ENCODE assay signal across 8 mouse cellular contexts in the genomic region with DNA sequence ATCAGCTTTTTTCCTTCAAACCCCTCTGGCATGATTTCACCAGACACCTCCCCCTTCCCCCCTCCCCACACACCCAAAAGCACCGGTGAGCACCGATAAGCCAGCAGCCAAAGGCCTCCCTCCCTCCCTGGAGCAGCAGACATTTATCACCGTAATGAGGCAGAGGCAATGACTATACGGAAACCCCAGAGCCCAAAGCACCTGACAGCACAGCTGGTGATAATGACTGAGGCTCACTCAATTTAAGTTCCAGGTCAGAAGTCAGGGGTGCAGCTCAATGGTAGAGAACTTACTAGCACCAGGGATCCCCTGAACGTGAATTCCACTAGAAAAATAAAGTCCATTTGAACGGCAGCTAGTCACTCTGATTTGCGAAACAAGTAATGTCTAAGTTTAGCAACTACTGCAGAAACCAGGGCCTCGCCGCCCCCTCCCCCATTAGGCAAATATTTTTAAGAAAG. TPM values are rescaled to one million over a fixed set of nuclear protein-coding genes. Genes with fewer than 3 reads are reported as not detected.
DNase-seq lines count a peak whose midpoint lies in the region; ATAC-seq and TF ChIP-seq lines count a peak whose summit lies in the region.

No protein-coding gene starts in this region.

- ATAC-seq in heart, embryonic 13.5 days (ENCODE audit: extremely low read depth, insufficient number of reproducible peaks, low FRiP score, low TSS enrichment), result no peak
- peak; percentile 82 for ATAC-seq in liver, embryonic 11.5 days (replicated peaks; ENCODE audit: low FRiP score)
- ATAC-seq in neural tube, embryonic 15.5 days (ENCODE audit: low FRiP score), result no peak

- no peak for TF ChIP-seq CTCF in layer of hippocampus, adult 2 months (conservative IDR thresholded peaks at IDR 0.05)

- 0 out of 2 replicates have a peak, but pooled peaks cover 4% of the 10 kb centered on the region for H3K27me3 ChIP-seq in heart, embryonic 13.5 days (replicated peaks)
- H3K27me3 ChIP-seq in liver, embryonic 11.5 days (replicated peaks; ENCODE audit: control insufficient read depth, insufficient read depth, low read length), result no peaks in the 10 kb centered on the region
- H3K27me3 ChIP-seq in neural tube, embryonic 15.5 days (replicated peaks), result 0 out of 2 replicates have a peak, but pooled peaks cover 4% of the 10 kb centered on the region

- H3K4me1 ChIP-seq in heart, embryonic 13.5 days, result peaks cover 34% of the 10 kb centered on the region
- H3K4me1 ChIP-seq in liver, embryonic 11.5 days (replicated peaks; ENCODE audit: control insufficient read depth, insufficient read depth, low read length), result peaks cover 19% of the 10 kb centered on the region
- H3K4me1 ChIP-seq in neural tube, embryonic 15.5 days, result peaks cover 30% of the 10 kb centered on the region

- H3K36me3 ChIP-seq in heart, embryonic 13.5 days, result peaks cover 32% of the 10 kb centered on the region
- peaks cover 22% of the 10 kb centered on the region for H3K36me3 ChIP-seq in liver, embryonic 11.5 days (ENCODE audit: control insufficient read depth, insufficient read depth, low read length)
- H3K36me3 ChIP-seq in neural tube, embryonic 15.5 days, result peaks cover 25% of the 10 kb centered on the region

- 4% methylated on average over 9 of the region's 9 CpGs for WGBS in heart, embryonic 13.5 days
- WGBS in liver, embryonic 11.5 days, result 5% methylated on average over 9 of the region's 9 CpGs
- 15% methylated on average over 9 of the region's 9 CpGs for WGBS in neural tube, embryonic 15.5 days

- peak overlapping the region; percentile 85 for H3K4me3 ChIP-seq in layer of hippocampus, adult 2 months
- H3K4me3 ChIP-seq in heart, embryonic 13.5 days, result peak overlapping the region; percentile 77
- peak overlapping the region; percentile 86 for H3K4me3 ChIP-seq in liver, embryonic 11.5 days (ENCODE audit: low read depth, low read length)
- peak overlapping the region; percentile 90 for H3K4me3 ChIP-seq in neural tube, embryonic 15.5 days (replicated peaks)

- no peaks in the 10 kb centered on the region for H3K9me3 ChIP-seq in heart, embryonic 13.5 days
- H3K9me3 ChIP-seq in liver, embryonic 11.5 days (ENCODE audit: control insufficient read depth, low read length), result no peaks in the 10 kb centered on the region
- H3K9me3 ChIP-seq in neural tube, embryonic 15.5 days (replicated peaks), result no peaks in the 10 kb centered on the region

- no peak for DNase-seq in layer of hippocampus, adult 2 months (ENCODE audit: low spot score in 2 of 2)
- no peak for DNase-seq in layer of hippocampus, postnatal 10 days (ENCODE audit: low spot score in 2 of 2)
- peak; percentile 76 for DNase-seq in c-Kit-positive CD71-positive TER-119-negative erythroid progenitor cells, embryonic 14.5 days (ENCODE audit: low read depth)
- peak; percentile 63 for DNase-seq in liver, embryonic 11.5 days (ENCODE audit: low spot score)
- no peak for DNase-seq in gastrocnemius, adult 8-10 months (ENCODE audit: low spot score in 2 of 2)
- DNase-seq in urinary bladder, postnatal 36 days (ENCODE audit: low spot score in 2 of 2), result no peak

- H3K9ac ChIP-seq in heart, embryonic 13.5 days, result peak overlapping the region; percentile 91
- H3K9ac ChIP-seq in liver, embryonic 11.5 days (ENCODE audit: low read depth, low read length), result peak overlapping the region; percentile 55; the same call in 1 of the 2 replicates
- peak overlapping the region; percentile 24 for H3K9ac ChIP-seq in neural tube, embryonic 15.5 days (replicated peaks)

- H3K27ac ChIP-seq in layer of hippocampus, adult 2 months, result peak overlapping the region; percentile 92
- H3K27ac ChIP-seq in heart, embryonic 13.5 days (replicated peaks), result peak overlapping the region; percentile 92
- H3K27ac ChIP-seq in liver, embryonic 11.5 days (ENCODE audit: low read depth, low read length), result peak overlapping the region; percentile 92
- no peak overlapping the region for H3K27ac ChIP-seq in neural tube, embryonic 15.5 days (replicated peaks)

- H3K4me2 ChIP-seq in heart, embryonic 13.5 days, result peak overlapping the region; percentile 85
- H3K4me2 ChIP-seq in liver, embryonic 11.5 days, result peak overlapping the region; percentile 93
- H3K4me2 ChIP-seq in neural tube, embryonic 15.5 days, result peak overlapping the region; percentile 85

RNA-seq across cellular contexts. Expression of a gene that starts 1.3 kb away (rescaled TPM):
- 10 to 100 TPM; 62.9 to 65.3 TPM for total RNA-seq in layer of hippocampus, adult 2 months (2021)
- 10 to 100 TPM; 65.5 to 75.3 TPM for total RNA-seq in layer of hippocampus, postnatal 10 days (2021)
- polyA plus RNA-seq in heart, embryonic 13.5 days (2015; fragmentation: Nextera tagmentation; extraction: Ambion mirVana), result 141 and 153 TPM in 2 replicates
- polyA plus RNA-seq in liver, embryonic 11.5 days (2014; fragmentation: Nextera tagmentation; extraction: Ambion mirVana), result 129 and 132 TPM in 2 replicates
- polyA plus RNA-seq in neural tube, embryonic 15.5 days (2015; fragmentation: Nextera tagmentation; extraction: Ambion mirVana), result 101 and 108 TPM in 2 replicates
- total RNA-seq in gastrocnemius, adult 8-10 months (2022), result 10 to 100 TPM; 11.7 to 18.1 (median 15.7) TPM

Comparison
In these comparisons a context has a peak if more than half of its experiments do, and no peak if none do; other contexts are left out.
1. DNase-seq: peak in c-Kit-positive CD71-positive TER-119-negative erythroid progenitor cells, embryonic 14.5 days (single experiment) and liver, embryonic 11.5 days (single experiment); none in layer of hippocampus, adult 2 months (0 of 2), layer of hippocampus, postnatal 10 days (0 of 2), gastrocnemius, adult 8-10 months (0 of 2) and urinary bladder, postnatal 36 days (0 of 2).
2. H3K9ac ChIP-seq: peak in every context shown above with its lines; median percentile 91 in heart, embryonic 13.5 days; 55 in liver, embryonic 11.5 days; 24 in neural tube, embryonic 15.5 days.
3. Peak in every context shown above with its lines, with median percentiles within 50 percentile points of each other: H3K4me3 ChIP-seq and H3K4me2 ChIP-seq.